Mouse (Mus musculus) T-helper 2 cell (primary cell): ENCODE measurements at regions not wholly inside any gene's neighbourhood (a gene's known extent, or its start where the extent isn't known, plus 50 kb on each side); places are given as distances from the start of the nearest gene placed in this dataset.

Experiments
- in situ Hi-C: fragments of 300-600 bp; cut with MboI, MseI; formaldehyde crosslinking; loops from one replicate; pipeline ENCODE4 v1.15.1; 2025; ENCODE audit warnings: high pct_unique_total_duplicates

GRCm38 (mm10) chr11:52541210-52541609 is 145.0 kb downstream of the 9530068E07Rik start:
- in situ Hi-C loops, result no loop called here

GRCm38 (mm10) chr11:52551451-52551850 is 155.2 kb downstream of the 9530068E07Rik start:
- in situ Hi-C loops, result no loop called here

GRCm38 (mm10) chr11:52552860-52553259 is 156.6 kb downstream of the 9530068E07Rik start:
- in situ Hi-C loops, result no loop called here

GRCm38 (mm10) chr11:52557836-52558235 is 161.6 kb downstream of the 9530068E07Rik start:
- in situ Hi-C loops, result no loop called here

- in situ Hi-C loops, result no loop called here
Measured at GRCm38 (mm10) chr11:52558782-52559181, 162.6 kb downstream of the 9530068E07Rik start.

- in situ Hi-C loops, result no loop called here
Measured at GRCm38 (mm10) chr11:52561281-52561680, 165.1 kb downstream of the 9530068E07Rik start.

GRCm38 (mm10) chr11:52565457-52565856 is 169.2 kb downstream of the 9530068E07Rik start:
- in situ Hi-C loops, result no loop called here

GRCm38 (mm10) chr11:52566026-52566425 is 169.8 kb downstream of the 9530068E07Rik start:
- in situ Hi-C loops, result no loop called here

- in situ Hi-C loops, result no loop called here
Measured at GRCm38 (mm10) chr11:52567945-52568687, 171.9 kb downstream of the 9530068E07Rik start.

- in situ Hi-C loops, result no loop called here
Measured at GRCm38 (mm10) chr11:52568794-52569193, 172.6 kb downstream of the 9530068E07Rik start.

- in situ Hi-C loops, result no loop called here
Measured at GRCm38 (mm10) chr11:52569759-52570158, 173.5 kb downstream of the 9530068E07Rik start.

- in situ Hi-C loops, result no loop called here
Measured at GRCm38 (mm10) chr11:52578471-52578870, 182.2 kb downstream of the 9530068E07Rik start.

- in situ Hi-C loops, result no loop called here
Measured at GRCm38 (mm10) chr11:52579764-52580377, 183.6 kb downstream of the 9530068E07Rik start.

- in situ Hi-C loops, result no loop called here
Measured at GRCm38 (mm10) chr11:52591596-52592180, 172.7 kb upstream of the Fstl4 start.

- in situ Hi-C loops, result no loop called here
Measured at GRCm38 (mm10) chr11:52594092-52594491, 170.3 kb upstream of the Fstl4 start.

- in situ Hi-C loops, result no loop called here
Measured at GRCm38 (mm10) chr11:52601196-52601595, 163.2 kb upstream of the Fstl4 start.

- in situ Hi-C loops, result no loop called here
Measured at GRCm38 (mm10) chr11:52602061-52602561, 162.3 kb upstream of the Fstl4 start.

- in situ Hi-C loops, result no loop called here
Measured at GRCm38 (mm10) chr11:52602796-52603195, 161.6 kb upstream of the Fstl4 start.

- in situ Hi-C loops, result loop anchor here (10.0 kb wide), 1 partner anchor 176 kb away; no protein-coding TSS in a partner anchor
Measured at GRCm38 (mm10) chr11:52610681-52611165, 153.7 kb upstream of the Fstl4 start.

- in situ Hi-C loops, result loop anchor here (10.0 kb wide), 1 partner anchor 181 kb away; no protein-coding TSS in a partner anchor
Measured at GRCm38 (mm10) chr11:52615622-52616021, 148.8 kb upstream of the Fstl4 start.

GRCm38 (mm10) chr11:52618646-52619045 is 145.8 kb upstream of the Fstl4 start:
- in situ Hi-C loops, result loop anchor here (10.0 kb wide), 1 partner anchor 184 kb away; no protein-coding TSS in a partner anchor

GRCm38 (mm10) chr11:52622861-52623260 is 141.6 kb upstream of the Fstl4 start:
- in situ Hi-C loops, result no loop called here
